Mouse (Mus musculus): ENCODE results near the gene Dpp7.

DNA sequence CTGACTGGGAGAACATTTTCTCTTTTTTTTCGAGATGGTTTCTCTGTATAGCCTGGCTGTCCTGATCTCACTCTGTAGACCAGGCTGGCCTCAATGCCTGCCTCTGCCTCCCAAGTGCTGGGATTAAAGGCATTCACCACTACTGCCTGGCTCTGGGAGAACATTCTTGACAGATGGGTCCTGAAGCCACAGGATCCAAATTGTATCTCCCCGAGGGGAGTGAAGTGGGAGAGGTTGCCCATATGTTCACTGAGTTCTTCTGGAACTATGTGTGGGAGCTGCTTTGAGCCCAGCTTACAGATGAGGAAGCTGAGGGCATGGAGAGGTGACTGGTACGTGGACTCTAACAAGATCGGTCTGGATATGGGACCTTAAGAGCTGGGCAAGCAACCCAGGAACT is 47.8 kb upstream of the Dpp7 start:
- TF ChIP-seq ZNF384 (IDR thresholded peaks at IDR 0.05; ENCODE audit: low read depth, low read length): no peak
- TF ChIP-seq HCFC1 (IDR thresholded peaks at IDR 0.05; ENCODE audit: borderline replicate concordance, insufficient read depth, low read length): no peak
- TF ChIP-seq CHD2 (IDR thresholded peaks at IDR 0.05; ENCODE audit: low read depth, low read length): no peak
- no peak for TF ChIP-seq ZC3H11A (IDR thresholded peaks at IDR 0.05; ENCODE audit: borderline replicate concordance, low read depth, low read length)
- TF ChIP-seq MAFK (IDR thresholded peaks at IDR 0.05; ENCODE audit: insufficient read depth, low read depth, low read length): no peak

All from ES-E14 (cell line).